Mouse (Mus musculus): ENCODE measurements at regions not wholly inside any gene's neighbourhood (a gene's known extent, or its start where the extent isn't known, plus 50 kb on each side); places are given as distances from the start of the nearest gene placed in this dataset.

DNA sequence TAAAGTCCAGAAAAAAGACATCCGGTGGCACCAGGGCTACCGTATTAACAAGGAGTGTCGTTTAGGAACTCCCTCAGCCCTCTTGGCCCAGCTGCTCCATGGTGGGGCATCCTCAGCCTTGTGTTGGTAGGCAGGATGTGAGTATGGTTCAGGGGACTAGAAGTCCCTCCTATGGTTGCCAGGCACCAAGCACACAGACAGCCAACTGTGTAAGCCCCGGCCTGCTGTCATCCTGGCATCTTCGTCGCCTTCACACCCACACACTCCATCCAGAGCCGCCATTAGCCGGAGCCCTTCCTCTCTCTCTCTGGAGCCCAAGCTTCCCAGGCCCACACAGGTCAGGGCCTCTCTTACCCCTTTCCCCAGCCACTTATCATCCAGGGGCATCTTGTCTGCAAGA, 158.9 kb upstream of the Topaz1 start:
- no peak for DNase-seq (ENCODE audit: low spot score)
- Histone ChIP-seq H3K27me3 (ENCODE audit: control insufficient read depth, insufficient read depth, low read length) (0 out of 2 replicates have a peak, but pooled peaks cover 2% of the 10 kb centered on the region), H3K36me3 (replicated peaks; ENCODE audit: control insufficient read depth, insufficient read depth, low read length) (no peaks in the 10 kb centered on the region), H3K27ac (ENCODE audit: low read depth) (no peak overlapping the region), H3K4me1 (ENCODE audit: control insufficient read depth, insufficient read depth) (no peaks in the 10 kb centered on the region), H3K9me3 (replicated peaks; ENCODE audit: control insufficient read depth, low read length) (no peaks in the 10 kb centered on the region), H3K9ac (replicated peaks; ENCODE audit: low read depth, low read length) (no peak overlapping the region), H3K4me3 (ENCODE audit: low read depth, low read length) (no peak overlapping the region), H3K4me2 (ENCODE audit: low read depth, low read length) (no peak overlapping the region)
- TF ChIP-seq CTCF (IDR thresholded peaks at IDR 0.05; ENCODE audit: low read depth): no peak
- TF ChIP-seq EP300 (IDR thresholded peaks at IDR 0.05; ENCODE audit: low read depth): no peak
- ATAC-seq (ENCODE audit: insufficient read depth, low read depth): no peak
- 55% methylated on average over 8 of the region's 8 CpGs for WGBS

DNA sequence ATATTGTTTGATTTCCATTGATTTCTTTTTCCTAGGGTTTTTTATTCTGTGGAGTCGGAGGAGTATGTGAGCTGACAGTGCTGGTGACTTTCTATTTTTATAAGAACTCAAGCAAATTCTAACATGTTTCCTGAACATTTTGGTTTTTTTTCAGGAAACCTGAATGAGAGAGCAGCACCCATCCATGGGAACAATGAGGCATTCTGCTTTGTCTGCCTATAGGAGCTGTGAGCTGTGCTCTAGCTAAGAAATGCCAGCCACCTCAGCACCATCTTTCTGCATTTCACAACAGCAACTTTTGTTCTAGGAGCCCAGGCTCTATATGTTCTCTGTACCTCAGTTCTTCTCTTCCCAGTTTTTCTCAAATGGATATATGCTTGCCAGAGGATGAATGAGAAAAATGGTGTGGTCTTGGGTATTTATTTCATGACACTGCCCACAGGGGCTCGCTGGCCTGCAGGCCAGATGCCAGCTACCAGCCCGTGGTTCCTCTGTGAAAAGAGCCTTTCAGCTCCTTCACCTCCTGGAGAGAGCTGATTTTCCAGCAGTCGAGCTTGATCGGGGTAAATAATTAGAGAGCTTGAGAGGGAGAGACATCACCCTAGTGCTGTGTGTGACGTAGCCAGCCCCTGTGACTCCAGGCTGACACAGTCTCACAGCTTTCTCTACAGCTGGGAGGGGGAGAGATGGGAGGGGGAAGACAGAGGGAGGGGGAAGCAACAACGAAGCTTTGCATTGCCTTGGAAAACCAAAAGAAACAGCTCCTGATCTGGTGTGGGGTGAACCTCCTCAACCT, 154.1 kb upstream of the Topaz1 start:
- Histone ChIP-seq H3K4me3 (ENCODE audit: low read depth, low read length) (no peak overlapping the region), H3K9ac (replicated peaks; ENCODE audit: low read depth, low read length) (no peak overlapping the region), H3K4me2 (ENCODE audit: low read depth, low read length) (no peak overlapping the region), H3K27me3 (ENCODE audit: control insufficient read depth, insufficient read depth, low read length) (peaks cover 38% of the 10 kb centered on the region), H3K27ac (ENCODE audit: low read depth) (no peak overlapping the region), H3K36me3 (replicated peaks; ENCODE audit: control insufficient read depth, insufficient read depth, low read length) (no peaks in the 10 kb centered on the region), H3K9me3 (replicated peaks; ENCODE audit: control insufficient read depth, low read length) (no peaks in the 10 kb centered on the region), H3K4me1 (ENCODE audit: control insufficient read depth, insufficient read depth) (no peaks in the 10 kb centered on the region)
- no peak for ATAC-seq (ENCODE audit: insufficient read depth, low read depth)
- WGBS: 21% methylated on average over 7 of the region's 7 CpGs
- no peak for DNase-seq (ENCODE audit: low spot score)
- TF ChIP-seq CTCF (IDR thresholded peaks at IDR 0.05; ENCODE audit: low read depth) (no peak), EP300 (IDR thresholded peaks at IDR 0.05; ENCODE audit: low read depth) (no peak)

DNA sequence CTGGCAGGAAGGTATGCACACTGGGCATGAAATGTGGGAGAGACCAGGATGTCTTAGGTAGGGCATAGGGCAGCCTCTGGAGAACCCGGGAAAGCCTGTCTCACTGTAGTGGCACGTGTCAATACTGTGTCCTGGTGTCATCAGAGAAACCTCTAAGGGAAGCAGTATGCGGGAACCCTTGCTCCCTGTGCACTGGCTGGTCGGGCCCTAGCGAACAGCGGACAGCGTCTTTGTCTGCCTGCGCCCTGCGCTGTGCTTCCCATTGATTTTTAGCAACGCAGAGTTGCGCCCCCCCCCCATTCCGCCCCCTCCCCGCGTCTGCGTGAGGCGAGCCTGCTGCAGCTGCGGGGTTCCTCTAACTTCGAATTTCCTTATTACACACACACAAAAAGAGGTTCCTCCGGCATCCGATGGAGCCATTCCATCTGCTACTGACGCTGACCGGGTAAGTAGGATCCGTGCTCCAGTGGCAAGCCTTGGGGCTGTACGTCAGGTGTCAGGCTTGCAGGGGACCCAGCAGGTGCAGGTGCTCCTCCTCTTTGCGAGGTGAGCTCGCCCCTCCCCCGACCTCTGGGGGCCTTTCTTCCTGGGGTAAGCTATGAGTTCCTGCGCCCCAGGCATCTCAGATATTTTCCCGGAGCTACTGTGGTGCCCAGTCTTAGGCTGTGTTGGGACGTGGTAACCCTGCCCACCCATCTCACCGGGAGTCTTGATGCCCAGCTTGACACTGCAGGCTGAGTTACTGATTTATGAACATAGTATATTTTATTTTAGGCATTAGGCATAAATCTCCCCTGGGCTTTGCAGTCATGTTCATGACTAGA, 151.8 kb upstream of the Topaz1 start:
- no peaks in the 10 kb centered on the region for H3K36me3 ChIP-seq (replicated peaks; ENCODE audit: control insufficient read depth, insufficient read depth, low read length)
- no peak overlapping the region for H3K4me3 ChIP-seq (ENCODE audit: low read depth, low read length)
- no peak for DNase-seq (ENCODE audit: low spot score)
- TF ChIP-seq CTCF (IDR thresholded peaks at IDR 0.05; ENCODE audit: low read depth) (no peak), EP300 (IDR thresholded peaks at IDR 0.05; ENCODE audit: low read depth) (no peak)
- no peak overlapping the region for H3K27ac ChIP-seq (ENCODE audit: low read depth)
- ATAC-seq (ENCODE audit: insufficient read depth, low read depth): no peak
- H3K9me3 ChIP-seq (replicated peaks; ENCODE audit: control insufficient read depth, low read length): no peaks in the 10 kb centered on the region
- H3K4me1 ChIP-seq (ENCODE audit: control insufficient read depth, insufficient read depth): no peaks in the 10 kb centered on the region
- no peak overlapping the region for H3K4me2 ChIP-seq (ENCODE audit: low read depth, low read length)
- H3K27me3 ChIP-seq (ENCODE audit: control insufficient read depth, insufficient read depth, low read length): peaks cover 38% of the 10 kb centered on the region
- 10% methylated on average over 28 of the region's 31 CpGs for WGBS
- no peak overlapping the region for H3K9ac ChIP-seq (replicated peaks; ENCODE audit: low read depth, low read length)

- 47% methylated on average over 2 of the region's 2 CpGs for WGBS
- Histone ChIP-seq H3K27me3 (ENCODE audit: control insufficient read depth, insufficient read depth, low read length) (no peaks in the 10 kb centered on the region), H3K4me1 (ENCODE audit: control insufficient read depth, insufficient read depth) (no peaks in the 10 kb centered on the region), H3K4me3 (ENCODE audit: low read depth, low read length) (no peak overlapping the region), H3K9ac (replicated peaks; ENCODE audit: low read depth, low read length) (no peak overlapping the region), H3K36me3 (replicated peaks; ENCODE audit: control insufficient read depth, insufficient read depth, low read length) (no peaks in the 10 kb centered on the region), H3K27ac (ENCODE audit: low read depth) (no peak overlapping the region), H3K4me2 (ENCODE audit: low read depth, low read length) (no peak overlapping the region), H3K9me3 (replicated peaks; ENCODE audit: control insufficient read depth, low read length) (no peaks in the 10 kb centered on the region)
- DNase-seq (ENCODE audit: low spot score) (no peak), ATAC-seq (ENCODE audit: insufficient read depth, low read depth) (no peak)
- TF ChIP-seq CTCF (IDR thresholded peaks at IDR 0.05; ENCODE audit: low read depth) (no peak), EP300 (IDR thresholded peaks at IDR 0.05; ENCODE audit: low read depth) (no peak)
Measured at GRCm38 (mm10) chr9:122603106-122603505, 144.0 kb upstream of the Topaz1 start.

DNA sequence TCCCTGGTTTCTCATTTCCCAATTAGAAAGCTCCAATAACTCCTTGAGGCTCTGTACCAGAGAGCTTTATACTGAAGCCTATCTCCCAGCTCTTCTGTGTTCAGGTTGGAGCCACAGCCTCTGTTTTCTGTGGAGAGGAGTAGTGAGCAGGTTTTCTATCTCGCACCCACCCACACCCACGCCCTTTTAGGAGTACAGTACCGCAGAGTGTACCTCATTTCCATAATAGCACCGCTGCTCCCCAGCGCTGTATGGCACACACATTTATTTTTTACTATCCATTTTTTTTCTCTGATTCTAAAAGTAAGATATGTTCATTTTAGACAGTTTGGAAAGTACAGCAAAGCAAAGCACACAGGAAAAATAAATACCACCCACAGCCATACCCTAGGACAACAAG, 137.5 kb upstream of the Topaz1 start:
- no peaks in the 10 kb centered on the region for H3K9me3 ChIP-seq (replicated peaks; ENCODE audit: control insufficient read depth, low read length)
- no peak overlapping the region for H3K4me2 ChIP-seq (ENCODE audit: low read depth, low read length)
- H3K4me1 ChIP-seq (ENCODE audit: control insufficient read depth, insufficient read depth): no peaks in the 10 kb centered on the region
- H3K27ac ChIP-seq (ENCODE audit: low read depth): no peak overlapping the region
- H3K27me3 ChIP-seq (ENCODE audit: control insufficient read depth, insufficient read depth, low read length): 0 out of 2 replicates have a peak, but pooled peaks cover 2% of the 10 kb centered on the region
- ATAC-seq (ENCODE audit: insufficient read depth, low read depth): no peak
- TF ChIP-seq CTCF (IDR thresholded peaks at IDR 0.05; ENCODE audit: low read depth) (no peak), EP300 (IDR thresholded peaks at IDR 0.05; ENCODE audit: low read depth) (no peak)
- 86% methylated on average over 5 of the region's 5 CpGs for WGBS
- DNase-seq (ENCODE audit: low spot score): no peak
- no peaks in the 10 kb centered on the region for H3K36me3 ChIP-seq (replicated peaks; ENCODE audit: control insufficient read depth, insufficient read depth, low read length)
- no peak overlapping the region for H3K9ac ChIP-seq (replicated peaks; ENCODE audit: low read depth, low read length)
- no peak overlapping the region for H3K4me3 ChIP-seq (ENCODE audit: low read depth, low read length)

All from heart, postnatal 0 days (tissue).